Mouse (Mus musculus): ENCODE results near the gene Zdhhc17.

DNA sequence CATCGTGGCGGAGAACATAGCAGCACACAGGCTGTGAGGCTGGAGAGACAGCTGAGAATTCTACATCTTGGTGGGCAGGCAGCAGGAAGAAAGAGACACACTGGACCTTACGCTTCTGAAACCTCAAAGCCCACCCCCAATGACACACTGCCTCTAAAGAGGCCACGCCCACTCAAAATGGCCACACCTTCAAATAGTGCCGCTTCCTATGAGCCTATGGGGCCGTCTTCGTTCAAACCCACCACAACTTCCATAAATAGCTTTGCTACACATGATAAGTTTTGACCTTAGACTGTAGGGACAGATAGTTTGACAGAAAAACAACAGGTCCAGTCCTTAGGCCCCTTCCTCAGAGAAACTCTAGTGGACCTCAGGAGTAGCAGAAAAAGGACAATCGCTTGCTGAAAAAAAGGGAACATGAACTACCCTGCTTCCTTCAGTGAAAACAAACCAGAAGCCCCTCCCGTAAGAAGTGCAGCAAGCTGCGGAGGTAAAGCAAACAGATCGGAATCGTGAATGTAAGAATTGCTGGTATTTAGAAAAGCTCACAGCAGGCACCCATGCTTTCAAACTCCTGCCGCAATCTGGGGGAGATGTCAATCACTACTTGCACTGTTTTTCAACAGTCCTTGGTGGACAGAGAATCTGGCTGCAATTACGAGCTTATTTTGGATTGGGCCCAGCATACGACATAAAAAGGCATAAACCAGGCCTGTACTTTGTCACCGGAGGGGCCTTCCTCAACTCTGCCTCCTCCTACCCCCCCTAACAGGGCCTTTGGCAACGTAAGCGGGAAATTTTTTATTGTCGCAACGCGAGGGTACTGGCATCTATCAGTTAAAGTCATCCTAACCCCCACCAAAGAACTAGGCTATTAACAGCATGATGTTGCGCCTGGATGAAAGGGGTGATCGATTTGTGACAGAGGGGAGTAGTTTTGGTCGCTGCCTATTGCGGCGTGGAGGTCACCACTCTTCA lies 91.2 kb downstream of the Zdhhc17 start:
- no peak for TF ChIP-seq CTCF (IDR thresholded peaks at IDR 0.05; ENCODE audit: control insufficient read depth, insufficient read depth, insufficient read length)
- no peak for TF ChIP-seq USF1 (IDR thresholded peaks at IDR 0.05; ENCODE audit: low read depth)
- TF ChIP-seq MAX (IDR thresholded peaks at IDR 0.05), result no peak
- no peak for TF ChIP-seq CEBPB (IDR thresholded peaks at IDR 0.05; ENCODE audit: low read depth)
